Mouse (Mus musculus): ENCODE data around the gene Bbc3. TPM values are rescaled to one million over a fixed set of nuclear protein-coding genes. Genes with fewer than 3 reads are reported as not detected.
A peak's percentile ranks its signal among the peaks of the same experiment; 100 is the strongest.

The Bbc3 gene
- total and polyA plus RNA-seq, 3 experiments, result 23.2 to 61.7 (median 23.3) TPM

- no peaks in the 10 kb centered on the region for H3K27me3 ChIP-seq (replicated peaks)
- H3K9me3 ChIP-seq (replicated peaks; ENCODE audit: low read length), result no peaks in the 10 kb centered on the region
- no peak overlapping the region for H3K4me2 ChIP-seq (ENCODE audit: insufficient read depth, low read depth, poor library complexity, severe bottlenecking)
- no peak overlapping the region for H3K27ac ChIP-seq (ENCODE audit: insufficient read depth, low read depth)
- no peak overlapping the region for H3K9ac ChIP-seq (ENCODE audit: insufficient read depth, low read depth)
- no peaks in the 10 kb centered on the region for H3K36me3 ChIP-seq (replicated peaks in 1 of 2; ENCODE audit: control insufficient read depth in 1 of 2, insufficient read depth in 1 of 2, low read length in 1 of 2)
- TF ChIP-seq POLR2A (IDR thresholded peaks at IDR 0.05; ENCODE audit: low read depth, low read length) (no peak), ZC3H11A (IDR thresholded peaks at IDR 0.05; ENCODE audit: low read depth, low read length) (peak; percentile 15; the same call in 1 of the 2 replicates), SMC3 (IDR thresholded peaks at IDR 0.05; ENCODE audit: low read depth, low read length) (peak; percentile 87), RAD21 (IDR thresholded peaks at IDR 0.05; ENCODE audit: low read depth, low read length) (peak; percentile 82), MEF2A (IDR thresholded peaks at IDR 0.05; ENCODE audit: borderline replicate concordance, low read depth, low read length) (no peak), IRF4 (IDR thresholded peaks at IDR 0.05; ENCODE audit: low read depth, low read length) (0 out of 2 replicates have a peak, but pooled peaks have one; percentile 25), MAZ (IDR thresholded peaks at IDR 0.05; ENCODE audit: low read depth, low read length) (0 out of 2 replicates have a peak, but pooled peaks have one; percentile 58), CTCF (conservative IDR thresholded peaks at IDR 0.05 in 1 of 2, IDR thresholded peaks at IDR 0.05 in 1 of 2; ENCODE audit: low read depth in 2 of 2, low read length in 2 of 2) (peak; percentile 67 to 90), UBTF (IDR thresholded peaks at IDR 0.05; ENCODE audit: low read depth, low read length) (no peak), CHD2 (IDR thresholded peaks at IDR 0.05; ENCODE audit: low read length) (no peak), PAX5 (IDR thresholded peaks at IDR 0.05; ENCODE audit: low read length) (no peak), ZMIZ1 (IDR thresholded peaks at IDR 0.05; ENCODE audit: low read depth, low read length) (no peak), ZNF384 (IDR thresholded peaks at IDR 0.05; ENCODE audit: low read depth, low read length) (peak; percentile 6), POLR2AphosphoS2 (IDR thresholded peaks at IDR 0.05; ENCODE audit: low read depth, low read length) (no peak), KAT2A (IDR thresholded peaks at IDR 0.05; ENCODE audit: insufficient replicate concordance, low read length) (no peak)
- peak; percentile 87 for DNase-seq (ENCODE audit: extremely low read depth)
- peaks cover 4 to 9% of the 10 kb centered on the region in 2 experiments; a peak in 3 of 4 replicates for H3K4me1 ChIP-seq (ENCODE audit: control insufficient read depth in 1 of 2, insufficient read depth in 2 of 2)
- dilution Hi-C loops (cut with MboI; ENCODE audit: extremely low pct_ligation_motif_present, extremely low pct_unique_long_range_greater_than_20kb, low sequenced_read_pairs) (no loop called here), in situ Hi-C loops (cut with MboI; ENCODE audit: low pct_ligation_motif_present, low pct_unique_long_range_greater_than_20kb, low sequenced_read_pairs) (loop anchor here (25.0 kb wide), 1 partner anchor 201 kb away; the partner anchor contains the start of gene Zfp541)
- no peaks in the 10 kb centered on the region for H3K79me2 ChIP-seq (replicated peaks; ENCODE audit: control insufficient read depth, extremely low read depth, insufficient read depth, poor library complexity, severe bottlenecking)
- H3K4me3 ChIP-seq (replicated peaks in 1 of 3; ENCODE audit: low read depth in 2 of 3, low read length in 2 of 3, poor library complexity in 1 of 3), result no peak overlapping the region
Observed at GRCm38 (mm10) chr7:16263015-16263787, 45.0 kb upstream of the Bbc3 start.

DNA sequence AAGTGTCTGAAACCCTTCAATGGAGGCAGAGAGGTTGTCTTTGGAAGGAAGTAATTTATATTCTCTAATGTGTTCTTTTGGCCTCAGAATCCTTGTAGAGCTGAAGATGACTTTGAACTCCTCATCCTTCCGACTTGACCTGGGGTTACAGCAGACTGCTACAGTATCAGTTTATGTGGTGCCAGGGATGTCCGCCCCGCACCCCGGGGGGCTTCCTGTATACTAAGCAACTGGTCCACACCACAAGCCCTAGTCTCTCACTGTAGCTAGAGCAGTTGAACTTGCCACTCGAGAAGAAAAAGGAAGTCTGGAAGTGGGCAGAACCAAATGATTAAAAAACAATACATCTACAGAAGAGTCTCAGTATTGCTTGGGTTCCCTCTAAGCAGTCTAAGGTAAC is 44.4 kb upstream of the Bbc3 start:
- dilution Hi-C loops (cut with MboI; ENCODE audit: extremely low pct_ligation_motif_present, extremely low pct_unique_long_range_greater_than_20kb, low sequenced_read_pairs), result no loop called here
- no peaks in the 10 kb centered on the region for H3K36me3 ChIP-seq (replicated peaks in 1 of 2; ENCODE audit: control insufficient read depth in 1 of 2, insufficient read depth in 1 of 2, low read length in 1 of 2)
- H3K79me2 ChIP-seq (replicated peaks; ENCODE audit: control insufficient read depth, extremely low read depth, insufficient read depth, poor library complexity, severe bottlenecking), result no peaks in the 10 kb centered on the region
- H3K4me3 ChIP-seq (replicated peaks in 1 of 3; ENCODE audit: low read depth in 2 of 3, low read length in 2 of 3, poor library complexity in 1 of 3), result no peak overlapping the region
- H3K27ac ChIP-seq (ENCODE audit: insufficient read depth, low read depth), result no peak overlapping the region
- no peak for DNase-seq (ENCODE audit: extremely low read depth)
- H3K4me1 ChIP-seq (ENCODE audit: control insufficient read depth in 1 of 2, insufficient read depth in 2 of 2), result peaks cover 4 to 9% of the 10 kb centered on the region in 2 experiments; a peak in 3 of 4 replicates
- H3K27me3 ChIP-seq (replicated peaks), result no peaks in the 10 kb centered on the region
- H3K4me2 ChIP-seq (ENCODE audit: insufficient read depth, low read depth, poor library complexity, severe bottlenecking), result no peak overlapping the region
- H3K9ac ChIP-seq (ENCODE audit: insufficient read depth, low read depth), result no peak overlapping the region
- H3K9me3 ChIP-seq (replicated peaks; ENCODE audit: low read length), result no peaks in the 10 kb centered on the region
- TF ChIP-seq CHD2 (IDR thresholded peaks at IDR 0.05; ENCODE audit: low read length) (no peak), ZNF384 (IDR thresholded peaks at IDR 0.05; ENCODE audit: low read depth, low read length) (no peak), ZC3H11A (IDR thresholded peaks at IDR 0.05; ENCODE audit: low read depth, low read length) (no peak), PAX5 (IDR thresholded peaks at IDR 0.05; ENCODE audit: low read length) (no peak), UBTF (IDR thresholded peaks at IDR 0.05; ENCODE audit: low read depth, low read length) (no peak), CHD1 (IDR thresholded peaks at IDR 0.05; ENCODE audit: low read depth, low read length) (no peak)
- in situ Hi-C loops (cut with MboI; ENCODE audit: low pct_ligation_motif_present, low pct_unique_long_range_greater_than_20kb, low sequenced_read_pairs), result loop anchor here (25.0 kb wide), 1 partner anchor 202 kb away; the partner anchor contains the start of gene Zfp541

Data from CH12.LX (cell line).